Mouse (Mus musculus) embryo, embryonic 11 days (tissue): ENCODE measurements around the gene F11.

Source experiments
- DNase-seq: peaks from one replicate; pipeline ENCODE4 v3.0.0-alpha.2; 2015

Gene F11

DNA sequence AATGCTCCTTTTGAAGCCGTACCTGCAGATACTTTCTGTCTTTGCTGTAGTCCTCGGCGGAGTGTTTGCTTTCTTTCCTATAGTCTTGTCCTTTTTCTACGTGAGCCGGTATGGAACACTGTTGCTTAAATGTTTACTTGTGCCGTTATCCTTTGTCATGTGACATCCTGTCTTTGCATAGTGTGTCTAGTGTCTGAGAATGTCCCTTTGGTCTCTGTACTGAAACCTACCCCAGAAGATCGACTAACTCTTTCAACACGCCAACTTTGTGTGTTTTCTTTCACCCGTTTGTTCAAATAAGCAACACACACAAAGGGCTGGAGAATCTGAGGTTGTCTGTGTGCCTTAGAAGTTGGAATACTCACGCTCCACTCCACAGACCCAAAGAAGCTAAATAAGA, at the start of gene F11:
Gene F11 (minus strand): TSS at position 112 of the 400 bp plus-strand sequence.
- no peak for DNase-seq

DNA sequence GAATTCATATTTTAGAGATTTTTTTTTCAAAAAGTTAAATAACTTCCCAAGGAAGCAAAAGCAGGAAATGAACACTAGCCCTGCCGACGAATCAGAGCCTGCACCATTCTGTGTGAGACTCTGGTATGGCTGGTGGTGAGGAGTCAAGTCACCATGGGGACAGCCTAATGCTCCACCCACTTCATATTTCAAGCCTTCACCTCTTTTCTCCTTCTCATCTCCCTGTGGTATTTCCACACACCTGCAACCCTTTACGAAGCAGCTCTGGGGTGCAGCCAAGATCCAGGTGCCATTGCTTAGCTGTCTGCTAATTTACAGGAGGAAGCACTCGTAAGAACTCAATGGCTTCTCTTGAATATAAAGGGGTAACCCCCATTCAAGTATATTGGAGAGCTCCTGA, 49.1 kb upstream of the F11 start:
- DNase-seq = no peak

DNA sequence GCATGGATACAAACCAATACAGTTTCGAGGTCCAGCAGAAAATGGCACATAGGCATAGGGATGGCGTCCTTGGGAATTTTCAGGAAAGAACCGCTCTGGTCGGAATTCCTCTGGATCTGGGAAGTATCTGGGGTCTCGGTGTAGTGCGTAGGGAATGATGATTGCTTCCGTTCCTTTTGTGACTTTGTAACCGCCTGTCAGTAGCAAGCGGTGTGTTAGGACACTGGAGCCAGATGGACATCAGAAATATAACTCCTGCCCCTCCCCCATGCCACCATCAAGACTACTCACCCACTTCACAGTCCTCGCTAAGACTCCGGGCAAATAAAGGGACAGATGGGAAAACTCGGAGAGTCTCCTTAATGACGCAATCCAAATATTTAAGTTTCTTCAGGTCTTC, 46.5 kb upstream of the F11 start, which contains the start of gene Gm45753:
Gene Gm45753 (minus strand): TSS at position 101 of the 400 bp plus-strand sequence.
- no peak for DNase-seq

DNA sequence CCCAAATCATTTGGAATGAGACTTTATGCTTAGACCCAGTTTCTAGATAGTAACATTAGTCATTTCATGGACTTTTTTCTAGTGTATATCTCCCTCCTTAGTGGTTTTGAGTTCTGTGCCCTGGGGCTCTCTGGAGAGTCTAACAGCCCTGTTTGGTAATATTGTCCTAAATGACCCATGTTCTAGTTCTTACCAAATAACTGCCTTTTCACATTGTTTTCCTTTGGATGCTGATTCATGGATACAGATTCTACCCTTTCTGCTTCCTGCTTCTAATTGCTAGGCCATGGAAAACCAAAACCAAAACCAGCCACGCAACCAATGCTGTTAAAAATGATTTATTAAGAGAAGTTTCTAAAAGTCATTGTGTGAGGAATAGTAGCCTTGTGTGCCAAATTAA, 43.6 kb upstream of the F11 start:
- DNase-seq = no peak

DNA sequence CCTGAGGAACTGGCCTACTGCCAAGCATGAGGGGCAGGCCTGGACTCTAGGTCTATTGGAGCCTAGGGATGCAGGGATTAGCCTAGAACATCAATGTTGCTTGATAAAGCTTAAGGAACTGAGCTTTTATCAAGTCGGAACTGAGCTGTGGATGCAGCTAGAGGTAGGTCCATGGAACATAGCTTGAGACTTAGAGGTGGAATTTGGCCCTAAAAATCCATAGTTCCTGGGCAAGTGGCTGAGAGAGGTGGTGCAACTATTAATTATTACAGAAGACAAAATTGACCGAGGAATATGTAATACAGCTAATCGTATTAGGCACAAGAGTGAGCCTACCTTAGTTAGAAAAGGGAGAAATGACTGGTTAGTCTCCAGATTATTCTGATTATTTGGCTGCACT, 42.5 kb upstream of the F11 start:
- no peak for DNase-seq

DNA sequence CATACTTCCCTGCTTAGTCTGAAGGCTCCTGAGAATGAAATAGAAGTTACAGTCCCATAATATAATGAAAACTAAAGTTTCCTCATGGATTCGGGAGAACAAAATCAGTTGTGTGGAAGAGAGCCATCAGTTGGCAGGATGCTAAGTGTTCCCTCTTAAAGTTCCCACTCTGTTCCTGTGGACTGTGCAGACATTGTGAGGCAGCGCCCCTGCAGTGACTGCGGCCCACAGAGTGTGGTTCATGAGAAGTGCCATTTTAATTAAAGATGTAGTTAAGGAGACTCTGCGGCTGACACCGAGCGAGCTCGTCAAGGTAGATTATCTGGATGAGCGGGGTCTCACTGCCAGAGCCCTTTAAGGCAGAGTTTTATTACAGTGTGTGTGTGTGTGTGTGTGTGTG, 40.6 kb upstream of the F11 start:
- no peak for DNase-seq

DNA sequence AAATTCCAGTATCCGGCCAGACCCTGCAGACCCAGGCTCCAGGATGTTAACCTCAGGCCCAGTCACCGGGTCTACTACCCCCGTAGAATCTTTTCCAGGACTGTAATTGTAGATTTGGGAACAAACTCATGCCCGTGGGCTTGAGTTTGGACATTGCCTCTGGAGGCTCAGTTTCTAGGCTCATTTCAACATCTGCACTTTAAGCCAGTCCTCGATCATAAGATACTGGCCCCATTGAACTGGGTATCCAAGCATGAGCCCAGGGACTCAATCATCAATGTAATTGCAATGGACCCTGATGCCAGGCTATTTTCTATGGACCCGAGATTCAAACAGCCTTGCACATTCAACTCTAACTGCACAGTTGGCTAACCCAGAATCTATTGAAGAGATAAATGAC, 33.4 kb upstream of the F11 start:
- no peak for DNase-seq

DNA sequence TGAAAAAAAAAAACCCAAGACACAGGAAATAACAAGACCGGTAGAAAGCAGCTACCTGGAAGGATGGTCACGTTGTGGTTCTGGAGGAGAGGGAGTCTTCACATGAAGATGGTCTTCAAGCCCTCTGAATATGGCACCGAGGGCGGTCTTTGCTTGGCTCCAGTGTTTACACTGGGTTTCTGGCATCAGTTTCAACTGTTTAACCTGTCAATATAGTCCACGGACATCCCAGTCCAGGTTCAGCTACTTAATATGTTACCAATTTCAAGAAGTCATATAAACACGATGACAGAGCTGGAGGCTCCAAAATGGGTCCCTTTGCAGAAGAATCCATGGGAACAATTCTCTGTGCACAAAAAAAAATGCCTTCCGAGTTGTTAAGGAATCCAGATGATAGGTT, 32.9 kb upstream of the F11 start, which contains the start of gene Klkb1:
Gene Klkb1 (minus strand): TSS at position 173 of the 400 bp plus-strand sequence.
- DNase-seq = no peak

DNA sequence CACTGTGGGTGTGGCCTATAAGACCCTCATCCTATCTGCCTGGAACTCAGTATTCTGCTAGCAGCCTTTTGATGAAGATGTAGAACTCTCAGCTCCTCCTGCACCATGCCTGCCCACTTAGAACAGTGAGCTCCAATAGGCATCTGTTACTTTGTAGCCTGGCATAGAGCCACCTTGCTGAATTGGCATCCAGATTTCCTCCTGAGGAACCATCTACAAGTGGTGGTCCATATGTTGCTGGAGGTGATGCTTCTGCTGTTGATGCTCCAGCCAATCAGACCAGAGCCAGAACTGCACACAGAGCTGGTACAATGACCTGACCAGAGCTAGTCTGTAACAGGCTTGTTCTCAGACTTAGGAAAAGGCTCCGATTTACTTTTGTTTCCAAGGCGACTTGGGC, 30.0 kb upstream of the F11 start:
- DNase-seq = no peak

DNA sequence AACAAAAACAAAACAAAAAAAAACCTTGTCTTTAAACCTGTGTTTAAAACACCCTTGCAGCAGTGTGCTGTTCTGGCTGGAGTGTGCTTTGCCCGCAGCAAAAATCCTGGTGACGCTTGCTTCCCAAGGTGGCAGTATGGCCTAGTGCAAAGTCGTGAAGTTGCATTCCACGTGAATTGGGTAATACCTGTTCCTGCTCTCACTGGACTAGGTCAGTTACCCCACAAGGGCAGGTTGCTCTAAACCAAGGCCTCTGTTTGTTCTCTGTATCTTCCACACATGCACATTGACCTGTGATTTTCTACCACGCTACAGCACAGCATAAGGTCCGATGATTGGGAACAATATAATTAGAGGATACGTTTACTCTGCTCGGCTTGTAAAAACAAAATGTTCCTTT, 19.8 kb upstream of the F11 start:
- no peak for DNase-seq

DNA sequence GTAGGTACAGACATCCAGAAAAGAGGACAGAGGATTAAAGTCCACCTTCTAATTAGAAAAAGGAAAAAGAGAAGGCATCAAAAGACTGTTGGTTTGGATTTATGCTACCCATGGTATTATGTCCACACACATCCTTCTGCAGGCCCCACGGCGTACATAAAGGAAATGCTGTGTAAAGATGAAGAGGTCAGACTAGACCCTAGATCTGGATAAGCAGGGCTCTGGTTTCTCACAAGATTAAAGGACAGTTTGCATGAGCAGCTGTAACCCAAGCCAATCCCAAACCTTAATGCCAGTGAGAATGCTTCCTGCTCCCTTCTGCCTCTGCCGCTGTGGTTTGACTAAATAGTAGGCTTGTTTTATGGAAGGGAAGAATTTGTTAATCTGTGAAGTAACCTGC, 15.6 kb upstream of the F11 start:
- no peak for DNase-seq

DNA sequence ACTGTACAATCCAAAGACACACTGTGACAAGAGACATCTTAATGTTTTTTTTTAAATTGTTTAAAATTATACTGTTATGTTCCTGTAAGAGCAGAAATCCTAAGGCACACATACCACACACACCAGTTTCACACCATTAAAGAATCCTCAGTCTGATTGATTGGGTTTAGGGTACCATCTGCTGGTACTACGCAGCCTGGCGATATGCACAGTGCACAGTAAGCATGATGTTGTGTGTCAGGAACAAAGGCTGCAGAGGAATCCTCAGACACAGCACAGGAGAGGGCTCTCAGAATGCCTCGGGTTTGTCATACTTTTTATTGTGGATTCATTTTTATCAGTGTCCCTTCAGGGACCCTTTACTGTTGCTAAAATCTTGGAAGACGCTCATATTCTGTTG, 12.5 kb upstream of the F11 start:
- no peak for DNase-seq

DNA sequence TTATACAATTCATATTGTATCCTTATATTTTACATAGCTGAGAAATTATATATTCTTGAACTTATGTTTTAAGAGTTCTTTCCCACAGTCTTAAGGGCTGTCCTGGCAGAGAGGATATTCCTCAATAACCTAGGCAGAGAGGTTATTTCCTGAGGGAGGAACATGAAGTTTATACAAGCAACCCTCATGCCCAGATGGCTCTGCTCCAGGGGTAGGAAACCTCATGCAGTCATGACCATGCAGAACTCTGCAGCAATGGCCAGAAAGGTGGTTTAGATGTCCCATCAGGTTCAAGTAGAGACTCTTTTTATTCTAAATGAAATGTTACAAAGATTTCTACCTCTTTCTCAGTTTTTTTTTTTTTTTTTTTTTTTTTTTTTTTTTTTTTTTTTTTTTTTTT, 7.2 kb upstream of the F11 start:
- DNase-seq = no peak

DNA sequence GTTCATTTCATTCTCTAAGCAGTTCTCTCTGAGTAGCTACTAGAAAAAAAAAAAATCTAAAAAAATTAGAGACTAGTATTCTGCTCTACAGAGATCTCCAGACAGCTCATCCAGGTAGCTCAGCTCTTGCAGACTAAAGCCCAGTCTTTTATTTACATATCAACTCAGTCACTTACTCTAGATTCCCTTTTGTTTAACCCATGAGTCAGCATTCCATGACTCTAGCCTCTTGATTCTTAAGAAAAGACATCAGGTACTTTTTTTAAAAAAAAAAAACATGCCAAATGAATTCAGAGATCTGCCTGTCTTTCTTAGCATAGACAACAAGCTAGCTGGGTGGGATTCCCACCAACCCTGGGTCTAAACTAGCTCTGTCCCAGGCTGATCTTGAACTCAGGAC, 6.7 kb upstream of the F11 start:
- no peak for DNase-seq

DNA sequence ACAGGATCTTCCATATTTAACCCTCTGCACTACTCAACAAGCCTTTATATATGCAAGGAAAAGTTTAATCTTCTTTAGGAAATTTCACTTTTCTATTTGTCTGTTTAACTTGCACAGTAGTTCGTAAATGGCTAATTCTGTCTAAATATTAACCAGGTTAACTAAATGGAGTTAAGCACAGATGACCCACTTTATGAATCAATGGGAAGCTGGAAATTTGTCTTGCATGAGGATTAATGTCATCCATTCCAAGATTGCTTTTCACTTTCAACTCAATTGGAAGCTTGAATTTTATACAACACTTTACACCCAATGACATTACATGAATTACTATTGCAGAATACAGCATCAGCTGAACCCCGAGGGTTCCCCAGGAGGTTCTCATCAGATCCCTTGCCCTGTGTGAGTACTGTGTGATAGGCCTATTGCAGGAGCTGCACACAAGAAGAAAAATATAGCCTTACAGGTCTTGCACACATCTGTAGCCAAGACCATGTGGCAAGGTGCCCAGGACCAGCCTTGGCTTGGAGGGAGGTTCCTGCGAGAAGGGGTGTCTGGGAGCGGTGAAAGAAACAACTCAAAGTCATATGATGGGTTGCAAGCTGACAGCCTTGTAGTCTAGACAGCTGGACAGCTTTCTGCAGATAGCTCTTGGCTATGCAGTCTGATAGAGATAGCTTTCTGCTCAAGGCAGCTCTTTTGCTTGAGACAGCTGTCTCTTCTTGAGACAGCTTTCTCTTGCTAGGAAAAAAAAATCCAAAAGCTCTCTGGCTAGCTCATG, 6.0 kb upstream of the F11 start:
- no peak for DNase-seq

DNA sequence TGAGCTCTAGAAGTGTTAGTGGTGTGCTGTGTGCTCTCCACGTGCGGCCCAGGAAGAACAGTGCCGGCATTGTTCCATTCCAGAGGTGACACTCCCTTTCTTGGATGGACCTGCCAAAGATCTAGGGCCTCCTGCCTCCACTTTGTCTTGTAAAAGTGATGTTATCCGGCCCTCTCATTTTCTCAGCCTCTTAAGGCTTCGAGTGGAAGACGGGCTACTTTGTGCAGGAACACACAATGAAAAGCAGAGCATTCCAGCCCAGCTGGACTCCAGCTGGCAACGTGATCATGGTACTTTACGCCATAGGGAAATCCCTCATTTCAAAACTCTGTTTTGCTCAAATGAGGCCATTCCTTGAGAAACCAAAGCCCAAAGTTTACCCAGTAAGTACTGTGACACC, 5.2 kb upstream of the F11 start:
- no peak for DNase-seq

DNA sequence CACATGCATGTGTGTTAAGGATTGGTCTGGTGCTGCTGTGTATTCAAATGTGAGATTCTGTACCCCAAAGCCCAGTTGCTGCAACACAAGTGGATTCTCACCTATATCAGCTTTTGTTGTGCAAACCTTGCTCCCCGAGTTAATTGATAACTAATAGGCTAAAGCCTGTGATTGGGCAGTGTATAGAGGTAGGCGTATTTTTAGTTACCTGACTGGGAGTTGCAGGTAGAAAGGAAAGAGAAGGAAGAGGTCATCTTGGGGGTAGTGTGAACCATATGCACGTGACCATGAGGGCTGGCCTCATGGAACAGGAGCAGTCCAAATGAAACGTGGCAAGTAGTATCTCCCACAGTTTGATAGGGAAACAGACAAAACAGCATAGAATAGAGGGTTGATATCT, 3.1 kb upstream of the F11 start:
- DNase-seq = no peak

DNA sequence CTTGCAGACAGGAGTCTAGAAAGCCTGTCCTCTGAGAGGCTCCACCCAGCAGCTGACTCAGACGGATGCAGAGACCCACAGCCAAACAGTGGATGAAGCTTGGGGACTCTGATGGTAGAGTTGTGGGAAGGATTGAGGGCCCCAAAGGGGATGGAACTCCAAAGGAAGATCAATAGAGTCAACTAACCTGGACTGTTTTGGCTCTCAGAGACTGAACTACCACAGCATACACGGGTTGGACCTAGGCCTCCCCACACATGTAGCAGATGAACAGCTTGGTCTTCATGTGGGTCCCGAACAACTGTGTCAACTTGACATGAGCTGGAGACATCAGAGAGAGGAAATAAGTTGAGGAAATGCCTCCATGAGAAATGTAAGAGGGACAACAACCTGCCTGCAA, 1.0 kb upstream of the F11 start:
- DNase-seq = no peak

DNA sequence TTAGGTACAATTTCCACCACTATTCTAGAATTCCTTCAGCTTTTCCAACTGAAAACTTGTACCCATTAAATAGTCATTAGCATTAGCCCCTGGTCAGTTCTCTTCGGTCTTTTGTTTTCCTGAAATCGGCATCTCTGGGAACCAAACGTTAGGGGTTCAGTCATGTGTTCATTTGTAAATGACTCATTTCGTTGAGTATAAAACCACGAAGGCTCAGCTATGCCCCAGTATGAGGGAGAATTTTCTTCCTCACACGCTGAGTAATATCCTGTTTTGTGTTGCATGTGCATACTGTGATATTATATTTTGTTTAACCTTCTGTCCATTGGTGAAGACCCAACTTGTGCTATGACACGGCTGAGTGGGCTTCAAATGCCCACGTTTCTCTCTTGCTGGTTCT, 3.4 kb downstream of the F11 start:
- DNase-seq = no peak

DNA sequence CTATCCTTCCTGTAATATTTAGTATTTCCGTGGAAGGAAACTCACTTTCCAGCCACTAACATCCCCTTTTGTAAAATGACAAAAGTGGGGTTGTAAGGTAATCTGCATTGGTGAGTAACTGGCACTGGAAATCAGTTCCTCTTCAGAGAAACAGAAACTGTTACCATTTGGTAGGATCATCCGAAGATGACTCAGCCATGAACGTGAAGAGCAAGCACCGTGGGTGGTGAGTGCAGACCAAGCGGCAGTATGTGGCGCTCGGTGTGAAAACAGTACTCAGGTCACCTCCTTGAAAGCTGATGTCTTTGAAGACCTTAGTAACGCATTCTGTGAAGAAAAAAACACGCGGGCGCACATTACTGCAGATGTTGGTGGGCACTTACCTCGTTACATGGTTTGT, 6.8 kb downstream of the F11 start:
- DNase-seq = no peak

DNA sequence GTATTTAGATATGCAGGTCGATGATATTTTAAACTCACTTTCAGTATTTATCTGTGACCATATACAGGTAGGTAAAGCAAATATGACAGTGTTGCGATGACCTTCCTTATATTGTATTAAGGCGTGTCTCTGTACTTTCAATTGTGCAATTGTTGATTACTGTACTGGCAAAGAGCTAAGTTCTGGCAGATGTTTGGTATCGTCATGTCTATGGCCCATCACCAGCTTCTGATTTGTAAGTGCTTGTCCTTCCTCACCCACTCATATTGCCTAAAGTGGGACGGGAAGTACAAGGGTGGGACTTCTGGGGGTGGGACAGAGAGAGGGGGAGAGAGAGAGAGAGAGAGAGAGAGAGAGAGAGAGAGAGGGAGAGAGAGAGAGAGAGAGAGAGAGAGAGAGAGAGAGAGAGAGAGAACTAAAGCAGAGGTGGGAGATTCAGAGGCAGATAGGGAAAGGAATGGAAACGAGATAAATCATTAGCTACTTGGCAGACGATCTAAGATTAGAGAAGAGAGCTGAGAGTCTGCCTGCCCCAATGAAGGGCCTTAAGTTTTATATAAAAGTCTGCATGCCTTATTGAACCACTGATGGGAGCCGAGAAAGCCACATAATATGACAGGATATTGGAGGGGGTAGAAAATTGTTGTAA, 7.5 kb downstream of the F11 start:
- no peak for DNase-seq

DNA sequence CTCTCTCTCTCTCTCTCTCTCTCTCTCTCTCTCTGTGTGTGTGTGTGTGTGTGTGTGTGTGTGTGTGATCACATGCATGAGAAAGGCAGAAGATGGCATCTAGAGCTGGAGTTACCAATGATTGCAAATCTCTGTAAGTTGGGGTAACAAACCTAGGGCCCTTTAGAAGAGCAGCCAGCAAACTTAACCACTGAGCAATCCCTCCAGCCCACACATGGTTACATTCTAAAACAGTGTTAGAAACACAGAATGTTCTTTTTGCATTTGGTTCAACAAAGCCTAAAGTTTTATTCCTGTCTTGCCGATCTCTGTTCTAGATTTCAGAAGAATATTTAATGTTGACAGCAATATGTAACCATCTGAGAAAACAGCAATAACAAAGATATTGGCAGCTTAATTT, 8.2 kb downstream of the F11 start:
- DNase-seq = no peak

DNA sequence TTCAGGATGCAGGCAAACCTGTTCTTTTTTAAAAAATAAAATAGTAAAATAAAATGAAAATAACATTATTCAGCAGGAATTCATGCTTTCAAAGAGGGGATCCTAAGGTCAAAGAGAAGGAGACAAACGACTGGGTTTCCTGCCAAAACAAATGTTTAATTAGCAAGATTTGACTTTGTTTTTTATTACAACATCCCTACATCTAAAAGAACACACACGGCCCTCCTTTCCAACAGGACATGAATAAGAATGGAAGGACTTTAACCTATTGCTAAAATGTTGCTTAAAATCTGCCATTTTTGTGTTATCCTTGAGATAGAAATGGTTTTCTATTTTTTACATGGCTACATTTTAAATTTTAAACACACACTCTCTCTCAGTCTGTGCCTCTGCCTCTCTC, 8.7 kb downstream of the F11 start:
- no peak for DNase-seq

DNA sequence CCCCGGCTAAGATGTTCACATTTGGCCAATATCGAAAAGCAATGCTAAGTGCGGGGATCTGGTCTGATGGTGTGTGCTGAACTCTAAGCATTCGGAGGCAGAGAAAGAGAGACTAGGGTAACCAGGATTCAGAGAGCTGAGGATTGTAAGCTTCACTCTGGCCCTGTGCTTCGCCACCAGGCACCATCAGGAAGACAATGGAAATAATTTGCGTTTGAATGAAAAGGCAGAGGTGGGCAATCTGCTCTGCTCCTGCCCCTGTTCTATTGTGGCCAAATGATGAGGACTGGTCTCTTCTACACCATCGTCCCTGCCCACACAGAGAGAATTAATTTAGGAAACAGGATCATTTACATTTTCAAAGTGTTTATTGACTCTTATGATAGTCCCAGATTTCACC, 15.5 kb downstream of the F11 start:
- DNase-seq = no peak

DNA sequence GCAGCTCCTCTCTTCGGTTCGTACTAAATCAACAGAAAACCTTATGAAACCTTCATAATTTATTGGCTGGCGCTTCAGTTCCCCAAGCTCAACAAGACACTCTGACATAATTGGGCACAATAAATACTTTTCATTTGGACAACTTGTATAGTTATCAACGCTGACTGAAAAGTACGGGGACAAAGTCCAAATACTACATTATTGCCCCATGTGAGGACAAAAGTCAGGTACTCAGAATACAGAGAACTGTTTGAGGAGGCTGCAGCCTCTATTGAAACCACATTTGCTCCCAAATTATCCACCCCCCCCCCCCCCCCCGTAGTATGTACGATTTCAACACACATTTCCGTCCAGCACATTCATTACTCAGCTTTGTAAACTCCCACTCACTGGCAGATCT, 22.5 kb downstream of the F11 start:
- no peak for DNase-seq
